Mouse (Mus musculus) embryo, embryonic 10 days (tissue): ENCODE measurements at regions not wholly inside any gene's neighbourhood (a gene's known extent, or its start where the extent isn't known, plus 50 kb on each side); places are given as distances from the start of the nearest gene placed in this dataset.
"Not testable (repeated sequence)": the region's sequence is repeated elsewhere in the genome, so short reads cannot be mapped to it uniquely, and the experiment has no call there.

ENCODE experiments used
- DNase-seq: peaks from one replicate; pipeline ENCODE4 v3.0.0-alpha.2; 2015; ENCODE audit warnings: low spot score

GRCm38 (mm10) chr4:105844675-105845466 lies 55.2 kb downstream of the Gm12728 start:
- no peak for DNase-seq

GRCm38 (mm10) chr4:105845998-105846989 lies 56.6 kb downstream of the Gm12728 start:
- not testable (repeated sequence) for DNase-seq

DNA sequence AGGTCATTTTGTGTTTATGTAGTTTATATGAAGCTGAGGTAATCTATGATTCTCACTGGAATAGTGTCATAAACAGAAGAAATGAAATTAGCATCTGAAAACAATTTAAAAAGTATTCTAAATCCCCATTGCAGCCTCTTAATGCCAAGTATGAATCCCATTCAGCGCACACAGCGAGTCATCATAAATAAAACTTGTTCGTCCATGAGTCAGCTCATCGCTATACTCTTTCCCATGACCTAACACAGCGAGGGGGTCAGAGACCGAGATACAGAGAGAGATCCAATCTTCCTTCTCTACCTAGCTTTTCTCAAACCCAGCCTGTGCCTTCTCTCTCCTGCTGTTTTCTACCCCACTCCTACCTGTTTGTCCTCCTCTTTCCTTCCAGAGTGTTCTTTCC lies 63.4 kb downstream of the Gm12728 start:
- DNase-seq = no peak

GRCm38 (mm10) chr4:105859052-105859864 lies 69.6 kb downstream of the Gm12728 start:
- no peak for DNase-seq

DNA sequence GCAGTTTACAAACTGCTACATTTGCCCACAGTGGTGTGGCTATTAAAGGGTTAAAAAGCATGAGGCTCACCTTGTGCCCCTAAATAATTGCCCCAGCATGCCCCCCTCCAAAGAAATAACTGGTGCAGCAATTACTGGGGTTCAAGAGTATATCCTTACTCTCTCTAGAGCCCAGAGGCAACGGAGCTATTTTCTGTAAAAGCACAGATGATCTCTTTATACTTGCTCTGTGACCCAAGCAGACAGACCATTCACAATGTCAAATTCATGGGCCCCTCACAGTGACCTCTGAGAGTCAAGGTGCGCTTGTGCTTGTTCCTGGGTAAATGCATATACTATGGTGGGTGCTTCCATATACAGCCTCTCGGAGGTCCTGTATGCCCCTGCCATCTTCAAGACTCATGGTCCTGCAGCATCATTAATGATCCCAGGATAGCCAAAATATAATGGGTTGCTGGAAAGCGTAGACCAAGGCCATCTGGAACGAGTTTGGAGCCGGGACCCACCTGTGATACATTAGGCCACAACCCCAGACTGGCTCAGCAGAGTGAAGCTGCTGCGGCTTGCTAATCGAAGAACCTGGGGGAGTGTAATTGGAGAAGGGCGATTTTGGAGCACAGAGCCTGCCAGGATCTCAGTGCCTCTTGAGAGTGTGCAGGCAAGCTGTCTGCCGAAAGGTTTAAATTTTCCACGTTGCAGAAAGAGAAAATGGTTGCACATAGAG lies 71.4 kb downstream of the Gm12728 start:
- peak; percentile 83 for DNase-seq

DNA sequence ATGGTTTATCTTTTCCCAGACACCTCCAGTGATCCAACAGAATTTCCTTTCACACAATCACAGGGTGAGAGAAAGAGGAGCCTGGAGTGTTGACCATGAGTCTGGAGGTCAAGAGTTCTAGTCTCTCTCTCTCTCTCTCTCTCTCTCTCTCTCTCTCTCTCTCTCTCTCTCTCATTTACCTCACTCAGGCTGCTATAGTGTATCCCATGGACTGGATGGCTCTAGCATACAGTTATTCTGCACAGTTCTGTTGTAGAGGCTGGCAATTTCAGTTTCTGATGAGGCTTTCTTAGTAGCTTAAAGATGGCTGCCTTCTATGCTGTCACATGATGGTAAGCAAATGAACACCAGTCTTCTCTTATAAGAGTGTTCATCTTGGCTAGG lies 72.0 kb downstream of the Gm12728 start:
- no peak for DNase-seq

GRCm38 (mm10) chr4:105870512-105870911 lies 80.8 kb downstream of the Gm12728 start:
- no peak for DNase-seq

DNA sequence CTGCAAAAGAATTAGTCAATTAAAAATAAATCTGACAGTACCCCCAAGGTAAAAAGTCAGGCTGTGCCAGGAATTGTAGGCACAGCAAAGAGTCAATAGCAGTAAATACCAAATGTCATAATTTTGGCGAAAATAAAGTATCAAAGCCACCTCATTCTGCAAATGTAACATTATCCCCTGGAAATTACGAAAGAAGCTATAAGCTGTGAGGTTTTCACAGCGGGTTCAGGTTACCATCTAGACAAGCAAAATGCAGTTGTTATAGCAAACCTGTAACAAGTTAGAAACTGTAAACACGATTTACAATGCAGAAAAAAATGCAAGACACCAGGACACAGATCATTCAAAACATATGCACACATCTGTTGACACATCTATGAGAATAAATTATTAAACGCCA lies 87.6 kb downstream of the Gm12728 start:
- no peak for DNase-seq

DNA sequence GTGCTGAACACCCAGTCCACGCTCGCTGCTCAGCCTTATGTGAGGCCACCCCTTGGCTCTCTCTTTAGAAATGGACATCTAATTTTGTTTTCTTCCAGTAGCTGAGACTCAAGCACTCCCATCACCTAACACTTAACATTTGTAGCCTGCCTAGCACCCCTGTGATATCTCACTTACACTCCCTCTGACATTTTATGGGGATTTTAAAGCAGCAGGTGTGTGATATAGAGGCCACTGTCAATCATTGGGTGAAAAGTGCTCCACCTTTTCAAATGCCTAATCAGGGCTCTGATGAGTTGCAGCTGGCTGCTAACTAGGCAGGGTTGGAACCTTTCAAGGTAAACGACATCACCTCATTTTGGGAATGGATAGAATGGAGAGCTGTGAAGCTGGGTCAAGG lies 90.2 kb downstream of the Gm12728 start:
- DNase-seq = no peak

DNA sequence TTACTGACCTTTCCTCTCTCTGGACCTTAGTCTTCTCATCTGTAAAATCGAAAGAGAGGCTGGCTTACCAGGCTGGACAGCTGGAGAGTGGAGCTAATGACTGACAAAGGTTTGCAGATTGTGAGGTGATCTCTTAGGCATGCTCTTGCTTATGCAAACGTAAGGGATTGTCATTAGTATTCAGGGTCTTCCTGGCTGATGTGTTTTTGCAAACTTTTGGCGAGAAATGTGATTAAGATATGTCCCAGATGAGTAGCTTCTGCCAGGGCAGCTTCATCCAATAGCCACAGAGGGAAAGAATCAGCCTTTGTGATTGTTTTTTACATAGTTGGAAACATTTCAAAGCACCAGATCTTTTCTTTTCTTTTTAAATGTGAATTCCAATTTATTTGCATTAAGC lies 95.1 kb downstream of the Gm12728 start:
- DNase-seq = no peak

DNA sequence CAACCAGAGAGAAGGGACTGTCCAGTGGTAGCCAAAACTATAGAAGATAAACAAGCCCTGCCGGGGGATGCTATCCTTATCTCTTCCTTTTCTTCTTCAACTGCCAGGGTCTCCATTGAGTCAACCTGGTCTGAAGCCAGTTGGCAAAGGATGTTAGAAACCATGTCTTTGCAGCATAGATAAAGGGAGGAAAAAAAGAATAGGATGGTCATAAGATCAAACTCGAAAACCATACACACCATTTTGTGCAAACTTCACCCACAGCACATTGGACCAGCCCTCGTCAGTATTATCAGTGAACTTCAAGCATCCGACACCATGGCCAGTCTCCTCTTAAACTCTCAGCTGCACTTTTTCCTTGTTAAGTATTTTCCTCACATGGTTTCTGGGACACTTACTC lies 101.8 kb downstream of the Gm12728 start:
- DNase-seq = no peak

DNA sequence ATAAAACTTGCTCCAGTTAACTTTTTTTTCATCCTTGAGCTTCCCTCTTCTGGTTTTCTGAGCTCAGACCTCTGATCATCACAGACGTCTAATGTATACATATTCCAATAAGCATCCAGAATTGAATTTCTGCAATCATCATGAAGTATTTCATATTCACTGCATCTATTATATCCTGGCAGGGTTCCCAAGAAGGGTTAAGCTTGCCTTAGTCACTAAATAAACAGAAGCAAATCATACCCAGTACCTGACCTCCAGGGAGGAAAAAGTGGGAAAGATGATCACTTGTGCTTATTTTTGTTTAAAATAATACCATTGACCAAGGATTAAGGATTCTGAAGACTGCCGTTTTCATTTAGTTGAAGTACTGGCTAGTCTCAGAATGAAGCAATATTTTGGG lies 102.4 kb downstream of the Gm12728 start:
- DNase-seq = no peak

DNA sequence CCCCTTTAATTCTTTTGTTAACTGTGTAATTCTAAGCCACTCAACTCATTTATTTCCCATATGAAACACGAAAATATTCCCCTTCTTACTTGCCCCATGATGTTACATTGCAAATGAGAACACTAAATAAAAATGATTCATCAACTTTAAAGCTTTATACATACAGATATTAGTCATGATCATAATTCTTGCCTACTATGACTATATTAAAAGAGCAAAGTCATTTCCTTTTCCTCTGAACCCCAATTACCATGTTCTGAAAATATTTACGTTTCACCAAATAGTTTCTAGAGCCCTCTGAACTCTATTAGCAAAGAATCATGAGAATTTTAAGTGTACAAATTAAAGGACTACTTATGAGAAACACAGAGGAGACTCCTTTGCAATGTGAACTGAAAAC lies 105.4 kb downstream of the Gm12728 start:
- no peak for DNase-seq

DNA sequence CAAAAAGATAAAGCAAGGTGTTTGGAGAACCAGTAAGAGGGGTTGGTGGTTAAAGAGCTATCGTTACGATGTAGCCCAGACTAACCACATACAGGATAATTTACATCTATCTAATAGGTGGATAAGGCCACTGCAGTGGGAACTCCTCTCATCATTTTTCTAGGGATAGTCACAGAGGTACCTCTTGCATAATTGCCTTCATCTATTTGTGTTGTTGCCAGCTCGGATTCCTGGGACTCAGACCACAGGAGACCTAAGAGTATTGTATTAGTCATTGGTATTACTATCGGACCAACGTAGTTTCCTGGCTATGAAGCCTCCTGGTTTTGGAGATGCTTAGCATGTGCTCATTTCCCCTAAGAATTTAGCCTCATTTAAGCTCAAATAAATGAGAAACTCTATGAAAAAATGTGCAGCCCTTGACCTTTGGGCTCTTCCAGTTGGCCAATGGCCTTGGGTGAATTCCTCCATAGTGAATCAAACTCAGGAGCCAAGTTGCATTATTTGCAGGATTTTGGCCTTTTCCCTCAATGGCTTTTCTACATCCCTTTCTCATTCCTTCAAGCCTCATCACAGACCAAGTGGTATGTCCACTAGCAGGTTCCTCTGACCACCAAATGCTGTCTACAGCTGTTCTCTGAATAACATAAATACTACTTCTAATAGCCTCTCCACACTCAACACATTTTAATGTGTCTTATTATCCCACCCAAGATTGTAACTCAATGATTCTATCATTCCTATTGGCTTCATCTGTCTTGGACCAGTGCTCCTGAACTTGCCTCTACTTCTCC lies 108.6 kb downstream of the Gm12728 start:
- no peak for DNase-seq

- peak; percentile 41 for DNase-seq
These were observed 115.2 kb downstream of the Gm12728 start for GRCm38 (mm10) chr4:105904896-105905295.

GRCm38 (mm10) chr4:105906411-105906810 lies 116.7 kb downstream of the Gm12728 start:
- DNase-seq = no peak

DNA sequence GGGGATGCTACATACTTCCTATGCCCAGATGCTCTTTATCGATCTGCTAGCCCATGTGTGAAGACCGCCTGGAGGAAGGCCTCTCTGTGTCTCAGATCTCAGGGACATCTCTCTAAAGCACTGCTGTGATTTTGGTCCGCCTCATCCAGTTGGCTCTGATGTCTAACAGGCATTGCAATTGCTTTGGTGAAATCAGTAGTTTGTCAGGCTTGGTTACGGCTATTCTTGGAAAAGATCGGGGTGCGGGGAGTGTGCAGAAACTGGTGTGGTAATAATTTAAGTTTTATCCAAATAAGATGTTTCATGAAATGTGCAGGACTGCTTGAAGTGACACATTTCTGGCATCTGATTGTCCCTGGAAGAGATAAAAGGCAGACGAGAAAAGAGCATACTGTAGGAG lies 117.9 kb downstream of the Gm12728 start:
- DNase-seq = no peak

DNA sequence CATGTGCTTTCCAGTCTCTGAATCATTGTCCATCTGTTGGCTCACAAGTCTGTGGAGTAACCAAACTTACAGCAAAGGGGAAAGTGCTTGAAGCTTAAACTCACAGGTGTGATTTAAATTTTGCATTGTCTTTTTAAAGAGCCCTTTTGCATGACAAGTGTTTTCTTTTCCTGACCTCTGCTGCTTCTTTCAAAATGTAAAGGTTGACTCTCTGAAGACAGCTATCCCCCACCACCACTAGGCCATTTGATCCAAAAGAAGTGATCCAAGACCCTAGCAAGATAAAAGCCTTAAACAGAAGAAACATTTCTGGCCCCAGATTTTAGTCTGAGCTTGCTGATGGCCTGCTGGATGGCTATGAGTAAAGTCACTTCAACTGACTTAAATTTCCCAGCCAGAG lies 118.6 kb downstream of the Gm12728 start:
- no peak for DNase-seq

GRCm38 (mm10) chr4:105909272-105909671 lies 119.6 kb downstream of the Gm12728 start:
- no peak for DNase-seq

- no peak for DNase-seq
These were observed 121.0 kb downstream of the Gm12728 start for GRCm38 (mm10) chr4:105910666-105911065.

DNA sequence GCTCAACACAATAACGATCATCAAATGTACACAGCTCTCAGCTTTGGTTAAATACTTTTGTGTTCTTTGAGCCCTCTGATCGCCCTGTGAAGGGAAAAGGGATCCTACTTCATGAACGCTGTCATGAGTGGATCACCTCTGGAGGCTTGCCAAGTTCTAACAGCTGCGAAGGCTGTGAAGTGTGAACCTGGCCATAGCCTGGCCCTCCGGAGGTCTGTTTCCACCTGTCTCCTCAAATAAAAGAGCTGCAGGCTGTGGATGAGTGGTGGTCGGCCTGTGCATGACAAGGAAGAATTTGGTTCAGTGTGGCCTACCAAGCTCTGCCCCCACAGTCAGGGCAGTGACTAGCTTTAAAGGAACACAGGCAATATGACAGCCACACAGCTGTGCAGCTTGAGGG lies 122.0 kb downstream of the Gm12728 start:
- no peak for DNase-seq
